Mouse (Mus musculus) liver, adult 2 months (tissue): Measurements from ENCODE around the gene Azi2.

Source experiments
- CTCF ChIP-seq: fragments of 200-500 bp; IDR thresholded peaks from 2 replicates; pipeline ENCODE4 v1.5.1; 2011; ENCODE audit warnings: low read depth, low read length, control low read depth
- POLR2A ChIP-seq: fragments of 200-500 bp; IDR thresholded peaks from 2 replicates; pipeline ENCODE4 v1.6.1; 2011; ENCODE audit warnings: low read length, control low read depth; ENCODE audit not compliant: insufficient read depth; ENCODE audit errors: extremely low read depth

DNA sequence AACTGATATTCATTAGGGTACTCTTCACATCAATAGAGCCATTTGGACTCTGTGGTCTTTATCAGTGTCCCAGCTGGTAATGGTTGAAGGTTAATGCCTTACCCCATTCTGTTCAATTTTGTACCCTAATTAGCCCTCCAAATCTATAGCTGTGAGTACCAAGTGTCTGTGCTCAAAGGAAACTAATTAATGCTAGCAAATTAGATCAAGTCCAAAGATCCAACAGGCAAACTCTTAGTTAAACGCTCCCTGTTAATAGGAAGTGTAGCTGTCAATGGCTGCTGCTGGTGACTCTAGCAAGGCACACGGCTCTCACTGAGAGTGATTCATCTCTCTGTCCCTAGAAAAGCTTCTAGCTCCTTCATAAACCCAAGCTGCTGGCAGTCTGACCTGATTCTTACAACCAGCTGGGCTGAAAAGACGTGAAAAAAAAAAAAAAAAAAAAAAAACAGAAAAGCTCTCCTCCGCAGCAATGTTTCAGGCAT, 68.3 kb downstream of the Azi2 start:
- TF ChIP-seq POLR2A (no peak), CTCF (no peak)
